16 mouse cellular contexts compared by ENCODE assay signal in genomic region chr4:32175853-32176448, GRCm38 (mm10).
DNase-seq lines count a peak whose midpoint lies in the region; ATAC-seq and TF ChIP-seq lines count a peak whose summit lies in the region.
"Had no signal": no experiment of that assay in that cellular context is flagged by ENCODE, and none has a peak within 500 bp of the region (broad histone marks: within the 10 kb centered on the region; RNA-seq: fewer than 3 reads in every experiment).

No protein-coding gene starts in this region.

- no peaks in the 10 kb centered on the region for H3K27me3 ChIP-seq in hindbrain, embryonic 13.5 days
- no peaks in the 10 kb centered on the region for H3K27me3 ChIP-seq in hindbrain, embryonic 16.5 days (replicated peaks; ENCODE audit: control insufficient read depth, insufficient read depth, low read length)
- no peaks in the 10 kb centered on the region for H3K27me3 ChIP-seq in neural tube, embryonic 12.5 days (replicated peaks)
- no peaks in the 10 kb centered on the region for H3K27me3 ChIP-seq in intestine, postnatal 0 days (replicated peaks; ENCODE audit: control insufficient read depth, insufficient read depth, low read length)
- H3K27me3 ChIP-seq: heart, embryonic 15.5 days; hindbrain, embryonic 15.5 days; liver, embryonic 15.5 days had no signal

- H3K9me3 ChIP-seq in hindbrain, embryonic 13.5 days: no peaks in the 10 kb centered on the region
- no peaks in the 10 kb centered on the region for H3K9me3 ChIP-seq in hindbrain, embryonic 16.5 days (ENCODE audit: control insufficient read depth, low read length)
- no peaks in the 10 kb centered on the region for H3K9me3 ChIP-seq in neural tube, embryonic 12.5 days
- H3K9me3 ChIP-seq in intestine, postnatal 0 days (ENCODE audit: control insufficient read depth): no peaks in the 10 kb centered on the region
- H3K9me3 ChIP-seq: heart, embryonic 15.5 days; hindbrain, embryonic 15.5 days; liver, embryonic 15.5 days had no signal

- H3K4me2 ChIP-seq in hindbrain, embryonic 13.5 days: no peak overlapping the region
- no peak overlapping the region for H3K4me2 ChIP-seq in hindbrain, embryonic 16.5 days (ENCODE audit: low read length)
- no peak overlapping the region for H3K4me2 ChIP-seq in neural tube, embryonic 12.5 days (replicated peaks)
- no peak overlapping the region for H3K4me2 ChIP-seq in intestine, postnatal 0 days (replicated peaks; ENCODE audit: low read depth)
- H3K4me2 ChIP-seq: heart, embryonic 15.5 days; hindbrain, embryonic 15.5 days; liver, embryonic 15.5 days had no signal

- DNase-seq in neural tube, embryonic 10.5 days (ENCODE audit: extremely low spot score, low spot score): no peak
- peak; percentile 94 for DNase-seq in hindlimb bud, embryonic 11.5 days (ENCODE audit: extremely low spot score, low read depth, low spot score)
- no peak for DNase-seq in adrenal gland, postnatal 10 days
- DNase-seq: cerebellum, adult 8-10 months; gastrocnemius, postnatal 14 days; heart, adult 2 months; kidney, adult 9 months; thymus, adult 18-20 months had no signal

- no peak for TF ChIP-seq CTCF in intestine, postnatal 0 days (IDR thresholded peaks at IDR 0.05; ENCODE audit: low read depth)

- no peak overlapping the region for H3K4me3 ChIP-seq in hindbrain, embryonic 13.5 days
- no peak overlapping the region for H3K4me3 ChIP-seq in hindbrain, embryonic 16.5 days (ENCODE audit: low read length)
- no peak overlapping the region for H3K4me3 ChIP-seq in neural tube, embryonic 12.5 days
- no peak overlapping the region for H3K4me3 ChIP-seq in intestine, postnatal 0 days (ENCODE audit: low read depth, low read length)
- H3K4me3 ChIP-seq: heart, adult 2 months; heart, embryonic 15.5 days; hindbrain, embryonic 15.5 days; liver, embryonic 15.5 days had no signal

- no peaks in the 10 kb centered on the region for H3K36me3 ChIP-seq in hindbrain, embryonic 13.5 days
- H3K36me3 ChIP-seq in hindbrain, embryonic 16.5 days (ENCODE audit: control insufficient read depth, insufficient read depth, low read length): no peaks in the 10 kb centered on the region
- no peaks in the 10 kb centered on the region for H3K36me3 ChIP-seq in neural tube, embryonic 12.5 days
- no peaks in the 10 kb centered on the region for H3K36me3 ChIP-seq in intestine, postnatal 0 days (ENCODE audit: control insufficient read depth, insufficient read depth)
- H3K36me3 ChIP-seq: heart, embryonic 15.5 days; hindbrain, embryonic 15.5 days; liver, embryonic 15.5 days had no signal

- no peak overlapping the region for H3K9ac ChIP-seq in hindbrain, embryonic 13.5 days
- no peak overlapping the region for H3K9ac ChIP-seq in hindbrain, embryonic 16.5 days (ENCODE audit: low read depth, low read length)
- H3K9ac ChIP-seq in neural tube, embryonic 12.5 days: no peak overlapping the region
- no peak overlapping the region for H3K9ac ChIP-seq in intestine, postnatal 0 days (ENCODE audit: low read depth, low read length)
- H3K9ac ChIP-seq: heart, embryonic 15.5 days; hindbrain, embryonic 15.5 days; liver, embryonic 15.5 days had no signal

- H3K4me1 ChIP-seq in hindbrain, embryonic 13.5 days (replicated peaks): no peaks in the 10 kb centered on the region; the same call in none of the 2 replicates
- no peaks in the 10 kb centered on the region for H3K4me1 ChIP-seq in hindbrain, embryonic 16.5 days (ENCODE audit: control insufficient read depth, insufficient read depth, low read depth, low read length)
- H3K4me1 ChIP-seq in neural tube, embryonic 12.5 days: peaks cover 26% of the 10 kb centered on the region
- no peaks in the 10 kb centered on the region for H3K4me1 ChIP-seq in intestine, postnatal 0 days (replicated peaks; ENCODE audit: control insufficient read depth, insufficient read depth, low read length)
- H3K4me1 ChIP-seq: hindbrain, embryonic 15.5 days had no signal

- 51% methylated on average over 6 of the region's 6 CpGs for WGBS in hindbrain, embryonic 13.5 days
- 54% methylated on average over 6 of the region's 6 CpGs for WGBS in hindbrain, embryonic 16.5 days
- 24% methylated on average over 6 of the region's 6 CpGs for WGBS in neural tube, embryonic 12.5 days
- WGBS in intestine, postnatal 0 days: 76% methylated on average over 6 of the region's 6 CpGs

- no peak overlapping the region for H3K27ac ChIP-seq in hindbrain, embryonic 13.5 days
- H3K27ac ChIP-seq in hindbrain, embryonic 16.5 days (ENCODE audit: low read depth, low read length): no peak overlapping the region
- no peak overlapping the region for H3K27ac ChIP-seq in neural tube, embryonic 12.5 days
- no peak overlapping the region for H3K27ac ChIP-seq in intestine, postnatal 0 days (ENCODE audit: low read depth, low read length)
- H3K27ac ChIP-seq: heart, adult 2 months; heart, embryonic 15.5 days; hindbrain, embryonic 15.5 days; liver, embryonic 15.5 days had no signal

- ATAC-seq in hindbrain, embryonic 13.5 days (ENCODE audit: low FRiP score): 0 out of 2 replicates have a peak, but pooled peaks have one; percentile 46
- ATAC-seq in hindbrain, embryonic 16.5 days: no peak
- ATAC-seq in neural tube, embryonic 12.5 days (ENCODE audit: low FRiP score, low read depth): peak; percentile 34; the same call in 1 of the 2 replicates
- no peak for ATAC-seq in intestine, postnatal 0 days
- ATAC-seq: lung, postnatal 0 days had no signal

Comparison
In these comparisons a context has a peak if more than half of its experiments do, and no peak if none do; other contexts are left out.
1. ATAC-seq: peak in hindbrain, embryonic 13.5 days (single experiment) and neural tube, embryonic 12.5 days (single experiment); none in hindbrain, embryonic 16.5 days (single experiment) and intestine, postnatal 0 days (single experiment).